Mouse (Mus musculus) kidney, adult 2 months (tissue): Measurements from ENCODE around the gene Ikzf1.

Source experiments
- CTCF ChIP-seq: fragments of 200-500 bp; conservative IDR thresholded peaks from 2 replicates; pipeline ENCODE4 v1.5.1; 2011; ENCODE audit warnings: low read depth, mild to moderate bottlenecking, control low read depth, low read length, moderate library complexity, mixed read lengths; ENCODE audit not compliant: insufficient read depth, insufficient read length
- POLR2A ChIP-seq: fragments of 200-500 bp; IDR thresholded peaks from one replicate; pipeline ENCODE4 v1.6.1; 2011; ENCODE audit warnings: low read depth, low read length, control low read depth

DNA sequence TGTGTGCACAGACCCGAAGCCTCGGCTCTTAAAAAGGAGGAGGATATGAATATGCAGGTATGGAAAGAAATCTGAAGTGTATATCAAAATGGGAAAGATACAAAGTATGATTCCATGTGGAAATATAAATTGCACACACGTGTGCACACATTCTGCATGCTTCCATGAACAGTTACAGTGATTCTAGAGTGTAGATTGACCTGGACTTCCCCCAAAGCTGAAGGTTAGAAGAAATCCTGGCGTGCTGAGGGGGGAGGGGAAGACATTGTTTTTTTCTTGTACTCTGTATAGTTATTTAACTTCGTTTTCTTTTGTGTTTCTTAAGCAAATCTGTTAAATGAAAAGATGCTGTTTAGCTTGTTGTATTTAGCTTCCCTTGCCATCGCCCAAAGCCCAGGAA, 16.6 kb downstream of the Ikzf1 start:
- TF ChIP-seq POLR2A (no peak), CTCF (no peak)
